Mouse (Mus musculus) CH12.LX (cell line): Measurements from ENCODE around the gene Bcl2l15.
A peak's percentile ranks its signal among the peaks of the same experiment; 100 is the strongest.

Source experiments
- BHLHE40 ChIP-seq: IDR thresholded peaks from 2 replicates; pipeline ENCODE4 v1.6.1; 2011; ENCODE audit warnings: mild to moderate bottlenecking, low read depth, low read length, improper control_type of control experiment
- CTCF ChIP-seq, 2 experiments: IDR thresholded peaks in 1 of 2; conservative IDR thresholded peaks in 1 of 2; 2 replicates each; pipeline ENCODE4 v1.5.1; 2011 to 2012; ENCODE audit warnings: low read depth in 2 of 2, low read length in 2 of 2, improper control_type of control experiment in 1 of 2, inconsistent platforms in 1 of 2, mild to moderate bottlenecking in 1 of 2, moderate library complexity in 1 of 2
- EP300 ChIP-seq: IDR thresholded peaks from 2 replicates; pipeline ENCODE4 v1.6.1; 2011; ENCODE audit warnings: low read length, improper control_type of control experiment
- GABPA ChIP-seq: IDR thresholded peaks from 2 replicates; pipeline ENCODE4 v1.6.1; 2012; ENCODE audit warnings: low read depth, low read length, improper control_type of control experiment, inconsistent platforms; ENCODE audit not compliant: insufficient replicate concordance
- IRF4 ChIP-seq: IDR thresholded peaks from 2 replicates; pipeline ENCODE4 v1.6.1; 2014; ENCODE audit warnings: low read depth, mild to moderate bottlenecking, inconsistent platforms, low read length, improper control_type of control experiment
- JUND ChIP-seq: conservative IDR thresholded peaks from 2 replicates; pipeline ENCODE4 v1.6.1; 2011; ENCODE audit warnings: low read depth, low read length, improper control_type of control experiment
- MAX ChIP-seq: IDR thresholded peaks from 2 replicates; pipeline ENCODE4 v1.6.1; 2011; ENCODE audit warnings: low read length, improper control_type of control experiment
- MXI1 ChIP-seq: IDR thresholded peaks from 2 replicates; pipeline ENCODE4 v1.6.1; 2011; ENCODE audit warnings: mild to moderate bottlenecking, low read depth, low read length, improper control_type of control experiment
- POLR2A ChIP-seq: IDR thresholded peaks from 2 replicates; pipeline ENCODE4 v1.6.1; 2011; ENCODE audit warnings: low read depth, mild to moderate bottlenecking, improper control_type of control experiment, low read length
- POLR2AphosphoS2 ChIP-seq: IDR thresholded peaks from 2 replicates; pipeline ENCODE4 v1.6.1; 2011; ENCODE audit warnings: low read depth, low read length, improper control_type of control experiment
- RAD21 ChIP-seq: IDR thresholded peaks from 2 replicates; pipeline ENCODE4 v1.6.1; 2011; ENCODE audit warnings: low read depth, mild to moderate bottlenecking, low read length, improper control_type of control experiment, moderate library complexity
- TBP ChIP-seq: conservative IDR thresholded peaks from 2 replicates; pipeline ENCODE4 v1.6.1; 2011; ENCODE audit warnings: low read depth, low read length, improper control_type of control experiment
- ZC3H11A ChIP-seq: IDR thresholded peaks from 2 replicates; pipeline ENCODE4 v1.6.1; 2012; ENCODE audit warnings: low read depth, mild to moderate bottlenecking, inconsistent platforms, low read length, improper control_type of control experiment
- ZKSCAN1 ChIP-seq: IDR thresholded peaks from 2 replicates; pipeline ENCODE4 v1.6.1; 2012; ENCODE audit warnings: low read depth, inconsistent platforms, low read length, improper control_type of control experiment, borderline replicate concordance

DNA sequence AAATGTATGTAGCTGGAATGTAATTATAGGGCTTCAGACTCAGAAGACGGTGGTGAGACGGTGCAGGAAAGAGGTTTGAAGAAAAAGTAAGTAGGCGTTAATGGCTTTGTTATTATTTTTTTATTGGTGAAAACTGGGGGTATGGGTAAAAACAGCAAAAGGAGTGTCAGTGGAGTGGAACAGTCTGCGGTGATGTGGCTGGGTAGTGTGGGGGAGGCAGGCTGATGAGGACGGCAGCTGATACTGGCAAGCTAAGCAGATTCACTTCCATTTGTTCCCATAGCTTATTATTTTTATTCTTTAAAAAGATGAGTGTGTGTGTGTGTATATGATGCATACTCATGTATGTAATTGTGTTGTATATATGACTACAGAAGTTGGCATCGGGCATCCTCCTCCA, 19.1 kb downstream of the Bcl2l15 start:
- no peak for TF ChIP-seq CTCF (conservative IDR thresholded peaks at IDR 0.05 in 1 of 2, IDR thresholded peaks at IDR 0.05 in 1 of 2; ENCODE audit: low read depth in 2 of 2, low read length in 2 of 2)
- no peak for TF ChIP-seq MXI1
- no peak for TF ChIP-seq POLR2AphosphoS2
- no peak for TF ChIP-seq POLR2A
- peak; percentile 30; the same call in 1 of the 2 replicates for TF ChIP-seq BHLHE40
- no peak; the same call in 1 of the 2 replicates for TF ChIP-seq EP300
- TF ChIP-seq GABPA: no peak
- no peak for TF ChIP-seq ZC3H11A
- peak; percentile 20; the same call in 1 of the 2 replicates for TF ChIP-seq IRF4
- TF ChIP-seq TBP: no peak
- TF ChIP-seq RAD21: no peak
- no peak for TF ChIP-seq JUND
- no peak for TF ChIP-seq ZKSCAN1
- TF ChIP-seq MAX: no peak
